Mouse (Mus musculus): ENCODE data around the gene Depp1.

The Depp1 gene

GRCm38 (mm10) chr6:116647763-116648162 lies 2.6 kb upstream of the Depp1 start:
- DNase-seq (ENCODE audit: low spot score in 2 of 2) = peak; percentile 77 to 89

- DNase-seq (ENCODE audit: low spot score in 2 of 2) = no peak
These were observed 598 bp upstream of the Depp1 start for GRCm38 (mm10) chr6:116649811-116650210.

GRCm38 (mm10) chr6:116651437-116652118 lies 1.2 kb downstream of the Depp1 start:
- peak; percentile 64 to 67 for DNase-seq (ENCODE audit: low spot score in 2 of 2)

GRCm38 (mm10) chr6:116653191-116653590 lies 2.8 kb downstream of the Depp1 start:
- DNase-seq (ENCODE audit: low spot score in 2 of 2) = no peak

- peak in 1 of 2 experiments; percentile 50 for DNase-seq (ENCODE audit: low spot score in 2 of 2)
These were observed 3.5 kb downstream of the Depp1 start for GRCm38 (mm10) chr6:116653684-116654454.

GRCm38 (mm10) chr6:116663364-116663763 lies 13.0 kb downstream of the Depp1 start:
- no peak for DNase-seq (ENCODE audit: low spot score in 2 of 2)

- peak in 1 of 2 experiments; percentile 50 for DNase-seq (ENCODE audit: low spot score in 2 of 2)
These were observed 13.6 kb downstream of the Depp1 start for GRCm38 (mm10) chr6:116664031-116664430.

- DNase-seq (ENCODE audit: low spot score in 2 of 2) = no peak
These were observed 14.4 kb downstream of the Depp1 start for GRCm38 (mm10) chr6:116664830-116665229.

GRCm38 (mm10) chr6:116666085-116666750 lies 15.8 kb downstream of the Depp1 start:
- DNase-seq (ENCODE audit: low spot score in 2 of 2) = no peak

GRCm38 (mm10) chr6:116666892-116667291 lies 16.5 kb downstream of the Depp1 start:
- DNase-seq (ENCODE audit: low spot score in 2 of 2) = no peak

- no peak for DNase-seq (ENCODE audit: low spot score in 2 of 2)
These were observed 17.0 kb downstream of the Depp1 start for GRCm38 (mm10) chr6:116667382-116667781.

- no peak for DNase-seq (ENCODE audit: low spot score in 2 of 2)
These were observed 18.5 kb downstream of the Depp1 start for GRCm38 (mm10) chr6:116668682-116669470.

- no peak for DNase-seq (ENCODE audit: low spot score in 2 of 2)
These were observed 19.7 kb downstream of the Depp1 start for GRCm38 (mm10) chr6:116670144-116670543.

- DNase-seq (ENCODE audit: low spot score in 2 of 2) = no peak
These were observed 20.6 kb downstream of the Depp1 start for GRCm38 (mm10) chr6:116671031-116671430.

GRCm38 (mm10) chr6:116671768-116672167 lies 21.4 kb downstream of the Depp1 start:
- no peak for DNase-seq (ENCODE audit: low spot score in 2 of 2)

GRCm38 (mm10) chr6:116672349-116672748 lies 21.9 kb downstream of the Depp1 start:
- no peak for DNase-seq (ENCODE audit: low spot score in 2 of 2)

GRCm38 (mm10) chr6:116673471-116674282 lies 23.3 kb downstream of the Depp1 start, which contains the start of gene Rassf4:
Rassf4 (minus strand) TSS chr6:116673952.
- DNase-seq (ENCODE audit: low spot score in 2 of 2) = peak; percentile 86

GRCm38 (mm10) chr6:116674283-116674886 lies 24.0 kb downstream of the Depp1 start:
- DNase-seq (ENCODE audit: low spot score in 2 of 2) = no peak

GRCm38 (mm10) chr6:116676355-116676913 lies 26.0 kb downstream of the Depp1 start:
- no peak for DNase-seq (ENCODE audit: low spot score in 2 of 2)

- no peak for DNase-seq (ENCODE audit: low spot score in 2 of 2)
These were observed 26.9 kb downstream of the Depp1 start for GRCm38 (mm10) chr6:116677321-116677720.
